Mouse (Mus musculus) spleen, postnatal 36 days (tissue): ENCODE data around the gene Sh2d3c.

Source experiments
- DNase-seq, 2 experiments: peaks; one replicate each; pipeline ENCODE4 v3.0.0; 2022; ENCODE audit warnings: low spot score in 2 of 2, mixed read lengths in 1 of 2

Sh2d3c gene

DNA sequence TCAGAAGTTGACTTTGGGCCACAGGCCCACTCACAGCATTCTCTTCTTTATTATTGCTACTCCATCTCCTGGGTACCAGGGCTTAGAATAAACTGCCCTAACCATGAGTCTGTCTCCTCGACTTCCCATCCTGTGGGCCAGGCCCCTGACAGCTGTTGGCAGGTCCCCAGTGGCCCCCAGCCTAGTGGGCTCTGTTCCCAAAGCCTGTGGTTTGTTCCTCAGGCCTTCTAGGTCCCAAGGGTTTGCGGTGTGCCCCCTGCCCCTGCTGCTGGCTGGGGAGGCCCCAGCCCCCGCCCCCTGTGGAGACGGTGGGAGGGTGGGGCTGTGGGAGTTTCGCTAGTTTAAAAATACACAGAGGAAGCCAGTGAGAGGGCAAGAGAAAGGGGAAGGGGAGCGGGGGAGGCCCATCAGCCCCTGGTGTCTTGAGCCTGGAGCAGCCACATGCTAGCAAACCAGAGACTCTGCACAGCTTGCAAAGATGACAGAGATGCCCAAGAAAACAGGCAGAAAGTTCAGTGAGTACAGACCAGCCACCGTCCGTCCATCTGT is at the start of gene Sh2d3c:
Gene Sh2d3c (plus strand): TSS at position 375 of the 549 bp plus-strand sequence.
- peak; percentile 82 to 84 for DNase-seq

DNA sequence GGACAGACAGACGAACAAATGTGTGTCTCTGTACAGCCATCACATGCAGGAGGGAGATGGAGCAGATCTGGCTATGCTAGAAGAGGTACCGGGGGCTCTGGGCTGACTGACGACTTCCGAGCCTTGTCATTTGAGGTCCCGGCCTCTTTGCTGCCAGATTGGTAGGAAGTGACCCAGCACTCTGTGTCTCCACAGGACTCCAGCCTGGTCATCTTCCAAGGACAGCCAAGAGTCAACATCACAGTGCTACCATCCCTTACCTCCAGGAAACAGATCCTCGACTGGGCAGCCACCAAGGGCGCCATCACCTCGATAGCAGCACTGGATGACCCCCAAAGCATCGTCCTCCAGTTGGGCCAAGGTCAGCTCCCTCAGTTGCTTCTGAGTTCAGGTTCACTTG is 49.7 kb upstream of the Sh2d3c start:
- no peak for DNase-seq

DNA sequence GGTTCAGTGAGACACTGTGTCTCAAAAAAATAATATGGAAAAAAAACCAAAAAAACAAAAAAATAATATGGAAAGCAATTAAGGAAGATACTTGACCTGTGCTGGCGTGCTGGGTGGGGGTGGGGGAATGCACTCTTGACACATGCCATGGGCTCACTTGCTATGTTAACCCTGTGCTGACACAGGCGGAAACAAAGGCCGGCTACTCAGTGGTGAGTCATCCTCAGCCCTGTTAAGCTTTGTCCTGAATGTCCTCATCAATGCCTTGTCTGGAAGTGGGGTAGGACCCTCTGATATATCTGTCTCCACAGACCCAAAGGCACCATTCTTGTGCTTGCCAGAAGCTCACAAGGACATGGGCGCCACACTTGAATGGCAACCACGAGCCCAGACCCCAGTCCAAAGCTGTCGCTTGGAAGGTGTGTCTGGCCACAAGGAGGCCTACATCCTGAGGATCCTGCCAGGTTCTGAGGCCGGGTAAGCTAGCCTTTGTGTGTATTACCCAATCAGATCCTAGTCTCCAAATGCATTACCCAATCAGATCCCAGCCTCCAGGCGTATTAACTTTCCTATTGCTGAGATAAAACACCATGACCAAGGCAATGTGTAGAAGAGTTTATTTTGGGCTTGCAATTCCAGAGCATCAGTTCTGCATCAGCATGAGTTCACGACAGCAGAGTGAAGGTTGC is 48.8 kb upstream of the Sh2d3c start:
- DNase-seq = no peak

DNA sequence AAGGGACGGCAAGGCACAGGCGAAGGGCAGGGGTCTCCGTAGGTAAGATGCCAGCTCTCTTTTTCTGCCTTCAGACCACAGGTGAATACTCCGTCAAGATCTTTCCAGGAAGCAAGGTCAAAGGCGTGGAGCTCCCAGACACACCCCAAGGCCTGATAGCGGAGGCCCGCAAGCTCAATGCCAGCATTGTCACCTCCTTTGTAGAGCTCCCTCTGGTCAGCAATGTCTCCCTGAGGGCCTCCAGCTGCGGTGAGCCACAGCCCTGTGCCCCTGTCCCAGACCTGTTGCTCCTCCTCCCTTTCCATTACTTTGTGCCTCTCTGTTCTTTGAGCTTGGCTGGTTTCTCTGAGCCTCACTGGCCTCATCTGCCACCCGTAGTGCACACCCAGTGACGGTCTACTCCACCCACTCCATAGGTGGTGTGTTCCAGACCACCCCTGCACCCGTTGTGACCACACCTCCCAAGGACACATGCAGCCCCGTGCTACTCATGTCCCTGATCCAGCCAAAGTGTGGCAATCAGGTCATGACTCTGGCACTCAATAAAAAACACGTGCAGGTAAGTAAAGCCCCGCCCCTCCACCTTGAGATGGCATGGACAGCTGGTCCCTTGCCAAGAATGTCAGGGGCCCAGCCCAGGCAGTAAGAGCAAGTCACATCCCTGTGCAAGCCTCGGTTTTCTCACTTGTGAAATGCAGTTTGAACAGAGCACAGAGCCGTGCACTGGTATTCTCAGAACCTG is 47.5 kb upstream of the Sh2d3c start:
- no peak for DNase-seq

DNA sequence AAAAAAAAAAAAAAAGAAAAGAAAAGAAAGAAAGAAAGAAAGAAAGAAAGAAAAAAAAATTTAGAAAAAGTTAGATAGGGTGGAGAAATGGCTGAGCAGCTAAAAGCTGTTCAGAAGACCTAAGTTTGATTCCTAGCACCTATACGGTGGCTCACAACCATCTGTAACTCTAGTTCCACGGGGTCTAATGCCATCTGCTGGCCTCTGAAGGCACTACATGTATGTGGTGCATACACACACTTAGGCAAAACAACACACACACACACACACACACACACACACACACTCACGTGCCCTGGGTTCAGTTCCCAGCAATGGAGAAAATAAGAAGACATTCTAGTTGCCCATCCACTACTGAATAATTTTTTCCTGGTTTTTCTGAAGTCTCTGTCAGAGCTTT is 44.0 kb upstream of the Sh2d3c start:
- no peak for DNase-seq

DNA sequence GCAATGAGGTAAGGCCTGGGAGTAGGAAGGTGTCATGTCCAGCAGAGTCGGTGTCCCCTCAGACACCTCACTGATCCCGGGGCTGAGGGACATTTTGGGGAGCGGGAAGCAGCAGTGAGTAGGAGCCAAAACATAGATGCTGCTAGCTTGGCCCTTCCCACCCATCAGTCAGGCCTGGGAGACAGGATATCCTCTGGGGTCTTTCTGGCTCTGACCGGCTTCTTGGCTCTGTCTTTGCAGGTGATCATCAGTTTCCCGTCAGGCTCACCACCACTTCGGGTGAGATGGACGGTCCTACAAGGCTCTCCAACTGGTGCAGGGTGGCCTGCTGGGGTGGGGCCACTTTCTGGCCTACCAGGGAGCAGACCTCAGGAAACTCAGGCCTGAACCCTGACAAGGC is 43.2 kb upstream of the Sh2d3c start:
- DNase-seq = no peak

DNA sequence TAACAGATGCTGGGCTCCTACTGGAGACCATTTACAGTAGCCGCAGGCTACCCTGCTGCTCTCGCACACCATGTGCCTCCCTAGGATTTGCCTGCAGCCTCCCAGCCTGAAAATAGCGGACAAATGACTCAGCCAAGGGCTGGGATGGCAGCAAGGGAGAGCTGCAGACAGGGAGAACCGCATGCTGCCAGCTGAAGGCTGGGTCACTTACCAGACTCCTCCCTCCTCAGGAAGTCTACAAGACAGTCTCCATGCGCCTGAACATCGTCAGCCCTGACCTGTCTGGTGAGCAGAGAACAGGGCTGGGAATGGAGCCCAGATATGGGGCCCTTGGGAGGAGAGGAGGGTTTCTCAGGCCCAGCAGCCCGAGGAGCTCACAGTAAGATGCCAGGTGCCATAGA is 40.8 kb upstream of the Sh2d3c start:
- DNase-seq = no peak

DNA sequence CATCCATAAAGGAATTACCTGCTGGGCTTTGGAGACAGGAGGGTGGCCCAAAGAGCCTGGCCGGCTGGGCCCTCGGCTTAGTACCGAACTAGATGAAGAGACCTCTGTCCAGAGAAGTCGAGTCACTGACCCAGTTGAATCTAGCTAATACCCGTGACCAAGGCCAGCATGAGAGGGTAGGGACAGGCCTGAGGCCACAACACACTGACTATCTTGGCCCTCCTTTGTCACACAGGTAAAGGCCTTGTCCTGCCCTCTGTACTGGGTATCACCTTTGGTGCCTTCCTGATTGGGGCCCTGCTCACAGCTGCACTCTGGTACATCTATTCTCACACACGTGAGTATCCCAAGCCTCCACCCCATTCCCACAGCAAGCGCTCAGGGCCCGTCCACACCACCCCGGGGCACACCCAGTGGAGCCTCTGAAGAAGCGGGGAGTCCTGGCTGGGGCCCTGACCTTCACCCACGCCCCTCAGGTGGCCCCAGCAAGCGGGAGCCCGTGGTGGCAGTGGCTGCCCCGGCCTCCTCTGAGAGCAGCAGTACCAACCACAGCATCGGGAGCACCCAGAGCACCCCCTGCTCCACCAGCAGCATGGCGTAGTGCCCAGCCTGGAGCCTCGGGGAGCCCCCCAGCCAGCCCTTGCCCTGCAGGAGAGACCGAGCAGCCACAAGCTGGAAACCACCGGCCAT is 39.7 kb upstream of the Sh2d3c start:
- DNase-seq = no peak

DNA sequence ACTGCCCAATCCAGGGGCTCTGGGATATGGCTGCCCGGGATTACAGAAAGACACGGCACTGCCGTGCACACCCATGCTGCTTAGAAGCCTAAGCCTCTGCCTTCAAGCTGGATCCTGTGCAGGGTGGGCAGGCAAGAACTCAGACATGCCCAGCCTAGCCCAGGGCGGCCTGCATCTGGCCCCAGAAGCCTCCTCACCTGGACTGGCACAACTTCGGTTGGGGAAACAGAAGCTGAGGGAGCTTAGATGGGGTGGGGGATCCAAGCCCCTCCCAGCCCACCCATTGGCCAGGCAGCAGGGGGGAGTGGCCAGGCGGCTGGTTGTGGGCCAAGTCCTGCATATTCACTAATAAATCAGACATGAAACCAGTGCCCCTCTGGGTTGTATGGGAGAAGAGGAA is 39.1 kb upstream of the Sh2d3c start:
- DNase-seq = no peak

DNA sequence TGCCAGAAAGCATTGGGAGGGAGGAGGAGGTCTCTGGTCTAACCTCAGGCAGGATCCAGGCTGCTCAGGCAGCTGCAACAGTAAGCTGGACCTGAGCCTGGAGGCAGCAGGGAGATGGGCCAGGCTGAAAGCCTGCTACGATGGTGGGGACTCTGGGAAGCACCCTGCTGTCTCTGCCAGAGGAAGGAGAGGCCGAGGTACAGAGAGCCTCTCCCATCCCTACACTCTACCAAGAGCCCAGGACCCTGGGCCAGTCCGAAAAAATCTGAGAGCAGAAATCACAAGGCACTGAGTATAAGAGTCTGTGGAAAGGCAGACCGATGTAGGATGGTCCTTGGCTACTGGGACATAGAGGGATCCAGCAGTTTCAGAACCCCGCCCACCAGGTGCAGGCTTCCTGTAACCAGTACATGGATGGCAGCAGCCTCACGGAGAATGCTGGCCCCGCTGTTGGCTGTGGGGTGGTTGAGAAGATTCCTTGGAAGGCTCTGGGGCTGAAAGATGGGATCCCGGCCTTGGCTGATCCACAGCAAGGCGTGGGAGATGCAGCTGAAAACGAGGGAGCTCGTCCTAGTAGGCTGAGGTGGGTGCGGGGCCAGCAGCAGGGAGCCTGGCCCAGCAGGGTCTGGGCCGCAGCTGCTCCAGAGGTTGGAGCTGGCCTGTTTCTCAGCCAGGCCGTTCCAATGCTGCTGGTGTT is 38.0 kb upstream of the Sh2d3c start:
- DNase-seq = no peak

DNA sequence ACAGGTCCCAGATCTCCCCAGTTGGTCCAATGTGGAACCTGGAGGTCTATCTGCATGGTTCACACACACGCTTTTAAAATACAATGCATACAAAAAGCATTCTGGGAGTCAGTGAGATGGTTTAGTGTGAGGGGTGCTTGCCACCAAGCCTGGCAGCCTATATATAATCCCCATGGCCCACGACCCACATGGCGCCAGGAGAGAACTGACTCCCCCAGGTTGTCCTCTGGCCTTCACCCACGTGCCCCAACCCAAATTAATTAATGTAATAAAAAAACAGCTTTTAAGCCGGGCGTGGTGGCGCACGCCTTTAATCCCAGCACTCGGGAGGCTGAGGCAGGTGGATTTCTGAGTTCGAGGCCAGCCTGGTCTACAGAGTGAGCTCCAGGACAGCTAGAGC is 37.2 kb upstream of the Sh2d3c start:
- DNase-seq = no peak

DNA sequence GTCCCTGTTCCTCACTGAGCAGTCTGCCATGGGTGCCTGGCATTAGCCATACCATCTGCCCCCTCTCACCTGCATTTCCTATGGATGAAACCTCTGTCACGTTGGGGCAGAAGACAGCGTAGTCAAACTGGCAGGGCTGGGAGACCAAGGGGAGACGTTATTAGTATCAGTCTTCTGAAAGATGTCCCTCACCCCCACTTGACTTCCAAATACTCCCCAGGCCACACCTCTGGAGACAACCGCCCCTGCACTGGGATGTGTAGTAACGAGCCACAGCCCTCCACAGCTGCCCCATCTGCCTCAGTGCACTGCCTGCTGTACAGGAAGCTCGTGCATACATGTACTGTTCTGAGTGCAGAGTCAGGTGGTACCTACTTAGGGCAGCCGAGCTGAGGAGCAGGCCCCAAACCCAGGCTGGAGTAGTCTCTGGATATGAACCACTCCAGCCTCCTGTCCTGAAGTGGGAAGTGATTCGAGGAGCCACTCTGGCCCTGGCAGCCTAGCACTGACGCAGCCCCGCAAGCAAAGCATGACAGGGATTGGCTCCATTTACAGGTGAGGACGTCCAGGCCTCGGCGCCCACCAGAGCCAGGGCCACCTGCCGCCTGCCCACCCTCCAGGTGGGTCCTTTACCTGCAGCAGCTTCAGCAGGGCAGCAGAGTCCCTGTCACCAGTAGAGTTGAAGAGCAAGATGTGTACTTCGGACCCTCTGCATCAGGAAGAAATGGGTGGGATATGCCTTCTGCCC is 36.0 kb upstream of the Sh2d3c start:
- DNase-seq = no peak

DNA sequence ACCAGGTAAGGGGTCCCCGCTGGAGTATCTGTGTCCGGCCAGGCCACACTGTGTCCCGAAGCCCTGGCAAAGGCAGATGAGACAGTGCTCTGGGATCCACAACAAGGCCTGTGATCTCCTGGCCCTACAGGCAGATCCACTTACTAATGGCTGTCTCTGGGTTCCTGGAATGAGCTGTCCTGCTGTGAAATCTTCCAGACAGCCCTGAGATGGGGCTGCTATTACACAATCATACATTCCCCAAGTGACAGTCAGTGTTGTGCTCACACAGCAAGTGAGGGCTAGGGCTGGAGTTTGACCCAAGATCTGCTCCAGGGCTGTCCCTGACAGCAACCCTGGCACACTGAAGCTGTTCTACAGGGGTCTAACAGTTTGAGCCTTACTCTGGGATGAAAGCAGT is 35.0 kb upstream of the Sh2d3c start:
- DNase-seq = no peak

DNA sequence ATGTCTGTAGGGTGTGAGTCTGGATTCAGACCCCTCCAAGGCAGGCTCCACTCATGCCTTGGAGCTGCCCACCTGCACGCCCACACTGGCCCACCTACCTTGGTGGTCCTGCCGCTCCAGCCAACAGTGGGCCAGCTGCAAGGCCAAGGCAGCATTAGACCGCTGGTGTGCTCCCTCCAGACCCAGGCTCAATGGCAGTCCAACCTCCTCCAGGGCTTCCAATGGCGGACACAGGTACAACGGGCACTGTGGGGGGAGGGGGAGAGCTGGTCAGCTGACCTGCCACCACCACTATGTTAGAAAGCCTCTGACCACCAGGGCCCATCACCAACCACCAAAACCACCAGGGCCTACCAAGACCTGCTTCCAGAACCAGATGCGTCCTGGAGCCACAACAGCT is 34.2 kb upstream of the Sh2d3c start:
- no peak for DNase-seq

DNA sequence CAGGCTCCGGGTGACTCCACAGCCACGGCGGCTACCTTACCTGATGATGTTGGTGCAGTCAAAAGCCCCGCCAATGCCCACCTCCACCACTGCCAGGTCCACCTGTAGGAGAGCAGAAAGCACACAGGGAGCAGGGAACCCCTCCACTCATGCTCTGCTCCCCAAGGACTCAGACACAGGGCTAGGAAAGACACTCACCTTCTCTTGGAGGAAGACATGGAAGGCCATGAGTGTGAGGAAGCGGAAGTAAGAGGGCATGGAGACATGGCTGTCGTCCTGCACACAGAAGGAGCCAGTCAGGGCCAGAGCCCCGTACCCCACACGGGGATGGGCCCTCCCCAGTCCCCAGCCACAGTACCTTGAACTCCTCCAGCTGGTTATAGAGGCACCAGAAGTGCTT is 33.3 kb upstream of the Sh2d3c start:
- DNase-seq = no peak

DNA sequence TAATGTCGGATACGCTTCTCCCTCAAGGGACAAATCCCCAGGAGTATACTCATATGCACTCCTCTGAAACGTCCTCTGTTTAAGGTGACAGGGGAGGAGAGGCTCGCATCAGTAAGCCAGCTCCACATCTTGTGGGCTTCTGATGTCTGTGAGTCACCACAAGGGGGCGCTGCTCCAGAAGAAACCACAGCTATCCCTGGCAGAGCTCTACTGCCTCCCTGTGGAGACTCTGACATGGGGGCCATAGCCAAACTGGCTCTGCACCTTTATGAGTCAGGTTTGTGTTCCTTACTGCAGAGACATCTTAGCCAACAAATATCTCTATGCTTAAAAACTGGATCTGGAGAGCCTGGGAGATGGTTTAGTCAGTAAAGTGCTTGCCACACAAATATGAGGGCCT is 31.4 kb upstream of the Sh2d3c start:
- peak; percentile 83 to 86 for DNase-seq

DNA sequence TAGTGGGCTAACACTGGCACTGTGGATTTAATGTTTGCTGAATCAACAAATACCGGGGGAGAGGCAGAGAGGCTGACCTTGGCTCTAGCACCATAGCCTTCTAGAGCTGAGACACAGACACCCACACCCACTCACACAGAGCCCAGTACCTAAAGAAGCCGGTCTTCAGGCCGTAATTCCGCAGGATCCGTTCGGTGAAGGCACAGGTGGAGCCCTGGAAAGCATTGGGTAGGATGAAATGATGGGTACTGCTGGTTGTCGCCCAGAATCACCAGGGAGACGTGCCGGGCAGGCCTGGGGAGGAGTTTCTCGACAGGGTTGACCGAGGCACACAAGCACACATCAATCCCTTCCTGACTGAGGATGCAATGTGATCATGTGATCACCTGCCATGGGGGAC is 29.8 kb upstream of the Sh2d3c start:
- DNase-seq = no peak

DNA sequence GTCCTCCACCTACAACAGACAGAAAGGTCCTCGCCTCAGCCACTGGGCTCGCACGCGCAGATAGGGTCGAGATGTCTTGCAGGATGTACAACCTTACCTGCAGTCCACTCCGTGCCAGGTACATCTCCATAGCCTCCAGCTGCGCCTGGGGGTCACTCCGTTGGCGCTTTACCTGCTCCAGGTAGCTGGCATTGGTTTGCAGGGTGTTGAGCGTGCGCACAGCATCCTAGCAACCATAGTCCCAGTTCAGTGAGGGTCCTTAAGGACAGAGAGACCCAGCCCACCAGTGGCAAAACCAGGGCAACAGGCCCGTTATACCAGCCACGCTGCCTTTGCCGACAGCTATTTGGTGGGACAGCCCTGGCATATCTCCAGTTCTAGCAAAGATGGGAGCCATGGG is 28.4 kb upstream of the Sh2d3c start:
- DNase-seq = no peak

DNA sequence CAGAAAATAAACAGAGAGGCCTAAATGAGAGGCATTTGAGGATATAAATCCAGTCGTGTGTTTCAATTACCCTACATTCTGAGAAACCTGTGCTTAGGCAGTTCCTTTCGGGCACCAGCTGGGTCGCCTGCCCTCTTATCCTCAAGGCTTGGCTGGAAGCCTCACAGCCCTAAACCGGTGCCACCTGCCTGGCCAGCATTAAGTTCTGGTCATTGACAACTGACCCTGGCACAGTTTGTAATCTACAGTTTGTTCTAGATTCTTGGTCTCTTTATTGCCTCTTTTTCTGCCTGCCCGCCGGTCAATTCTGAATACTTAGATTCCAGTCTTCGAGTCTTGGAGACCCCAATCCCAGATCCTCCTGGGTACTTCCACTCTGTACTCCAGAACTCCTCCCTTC is 27.6 kb upstream of the Sh2d3c start:
- DNase-seq = no peak

DNA sequence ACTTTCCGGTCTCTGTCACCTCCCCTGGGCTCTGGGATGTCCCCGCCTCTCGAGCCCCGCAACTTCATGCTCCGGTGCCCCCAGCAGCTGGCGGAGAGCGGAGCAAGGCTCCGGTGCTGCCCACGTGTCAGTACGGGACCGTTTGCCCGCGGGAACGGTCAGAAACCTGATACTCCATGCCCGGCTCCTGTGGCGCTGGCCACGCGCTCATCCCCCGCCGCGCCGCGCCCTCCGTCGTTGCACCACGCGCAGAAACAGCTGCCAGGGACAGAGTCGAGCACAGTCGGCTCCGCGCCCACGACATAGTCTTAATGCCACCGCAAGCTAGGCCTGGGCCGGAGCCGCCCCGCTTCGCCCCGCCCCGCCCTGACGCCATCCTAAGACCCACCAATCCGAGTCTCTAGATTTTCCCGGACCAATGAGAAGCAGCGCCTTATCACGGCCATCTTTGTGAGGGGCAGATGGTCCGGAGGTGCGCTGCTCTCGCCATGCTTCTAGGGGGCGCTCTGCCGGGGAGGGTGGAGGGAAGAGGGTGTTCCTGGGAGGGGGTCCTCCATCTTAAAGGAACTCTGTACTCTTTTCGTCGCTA is 26.9 kb upstream of the Sh2d3c start:
- peak; percentile 93 to 95 for DNase-seq

DNA sequence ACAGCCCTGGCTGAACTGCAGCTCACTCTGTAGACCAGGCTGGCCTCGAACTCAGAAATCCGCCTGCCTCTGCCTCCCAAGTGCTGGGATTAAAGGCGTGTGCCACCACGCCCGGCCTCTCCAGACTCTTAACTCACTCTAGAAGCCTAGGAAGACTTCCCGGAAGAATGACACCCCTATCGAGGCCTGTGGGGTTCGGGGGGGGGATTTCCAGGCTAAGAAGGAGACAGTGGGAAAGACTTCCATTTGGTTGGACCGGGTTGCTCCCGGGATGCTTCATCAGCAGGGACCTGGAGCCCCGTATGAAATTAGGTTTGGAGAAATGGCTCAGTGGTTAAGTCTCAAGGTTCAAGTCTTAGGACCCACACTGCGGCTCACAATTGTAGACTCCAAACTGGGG is 26.2 kb upstream of the Sh2d3c start:
- DNase-seq = no peak
